Mouse (Mus musculus) adrenal gland, postnatal 10 days (tissue): Measurements from ENCODE around the gene Fkbp6. TPM values are rescaled to one million over a fixed set of nuclear protein-coding genes. Genes with fewer than 3 reads are reported as not detected.

Experiments
- DNase-seq: peaks from one replicate; pipeline ENCODE4 v3.0.0; 2021; ENCODE audit warnings: mixed read lengths
- total RNA-seq, 2 experiments: library from RNA; stranded (reverse); gene quantifications; 2 replicates each; pipeline ENCODE4 v1.2.3; 2021

The Fkbp6 gene
- total RNA-seq, 2 experiments from 2014 or later: 0.27 TPM; not detected in 1

- no peak for DNase-seq
Measured at GRCm38 (mm10) chr5:135352995-135353394, 3.2 kb upstream of the Fkbp6 start, which contains the start of gene Trim50. Gene Trim50, plus strand, starts transcription at chr5:135353295.

GRCm38 (mm10) chr5:135351606-135352005, 1.8 kb upstream of the Fkbp6 start:
- no peak for DNase-seq

GRCm38 (mm10) chr5:135347511-135348011, 2.3 kb downstream of the Fkbp6 start:
- no peak for DNase-seq

GRCm38 (mm10) chr5:135346430-135346829, 3.4 kb downstream of the Fkbp6 start:
- DNase-seq: no peak

- no peak for DNase-seq
Measured at GRCm38 (mm10) chr5:135345989-135346388, 3.9 kb downstream of the Fkbp6 start.

GRCm38 (mm10) chr5:135337575-135337974, 12.3 kb downstream of the Fkbp6 start:
- DNase-seq: peak; percentile 43

GRCm38 (mm10) chr5:135331161-135331560, 18.7 kb downstream of the Fkbp6 start:
- DNase-seq: no peak

GRCm38 (mm10) chr5:135330201-135330600, 19.6 kb downstream of the Fkbp6 start:
- DNase-seq: no peak

- no peak for DNase-seq
Measured at GRCm38 (mm10) chr5:135329471-135329870, 20.4 kb downstream of the Fkbp6 start.

GRCm38 (mm10) chr5:135326121-135326659, 23.7 kb downstream of the Fkbp6 start:
- no peak for DNase-seq

- DNase-seq: no peak
Measured at GRCm38 (mm10) chr5:135322197-135322596, 27.6 kb downstream of the Fkbp6 start.

GRCm38 (mm10) chr5:135319856-135320255, 30.0 kb downstream of the Fkbp6 start:
- DNase-seq: no peak

- DNase-seq: no peak
Measured at GRCm38 (mm10) chr5:135316177-135316576, 33.7 kb downstream of the Fkbp6 start.

GRCm38 (mm10) chr5:135306321-135306965, 43.4 kb downstream of the Fkbp6 start:
- DNase-seq: no peak

GRCm38 (mm10) chr5:135302454-135302853, 47.4 kb downstream of the Fkbp6 start:
- no peak for DNase-seq

GRCm38 (mm10) chr5:135301916-135302315, 47.9 kb downstream of the Fkbp6 start:
- no peak for DNase-seq

- DNase-seq: no peak
Measured at GRCm38 (mm10) chr5:135292001-135292400, 57.8 kb downstream of the Fkbp6 start.

- DNase-seq: no peak
Measured at GRCm38 (mm10) chr5:135291193-135291592, 58.7 kb downstream of the Fkbp6 start.

- DNase-seq: no peak
Measured at GRCm38 (mm10) chr5:135290703-135291102, 59.1 kb downstream of the Fkbp6 start.

- DNase-seq: no peak
Measured at GRCm38 (mm10) chr5:135286926-135287325, 62.9 kb downstream of the Fkbp6 start.

GRCm38 (mm10) chr5:135286185-135286584, 63.7 kb downstream of the Fkbp6 start:
- peak; percentile 90 for DNase-seq

- no peak for DNase-seq
Measured at GRCm38 (mm10) chr5:135285211-135285610, 64.6 kb downstream of the Fkbp6 start.

- no peak for DNase-seq
Measured at GRCm38 (mm10) chr5:135280226-135280625, 69.6 kb downstream of the Fkbp6 start.

- no peak for DNase-seq
Measured at GRCm38 (mm10) chr5:135276597-135276996, 73.2 kb downstream of the Fkbp6 start.
